Mouse (Mus musculus): ENCODE measurements at regions not wholly inside any gene's neighbourhood (a gene's known extent, or its start where the extent isn't known, plus 50 kb on each side); places are given as distances from the start of the nearest gene placed in this dataset.

DNA sequence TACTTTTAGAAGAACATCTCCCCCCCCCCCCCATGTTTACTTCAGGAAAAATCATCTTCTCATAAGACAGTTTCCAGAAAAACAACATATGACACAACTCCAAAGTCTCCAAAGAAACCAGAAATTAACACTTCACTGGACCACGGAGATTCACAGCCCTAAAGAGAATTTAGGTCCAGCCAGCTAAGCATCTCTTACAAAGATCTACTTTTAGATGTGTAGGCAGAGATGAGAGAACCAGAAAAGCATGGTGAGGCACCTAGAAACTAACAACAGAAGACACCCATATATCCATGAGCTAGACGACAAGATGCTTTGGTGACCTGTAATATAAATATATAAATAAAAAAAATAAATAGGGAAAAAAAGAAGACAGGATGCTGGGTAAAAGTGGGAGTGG, 105.2 kb upstream of the Hpf1 start:
- no peaks in the 10 kb centered on the region for H3K4me1 ChIP-seq (ENCODE audit: insufficient read depth, low read length)
- H3K36me3 ChIP-seq (ENCODE audit: insufficient read depth, low read length): no peaks in the 10 kb centered on the region
- H3K4me2 ChIP-seq (ENCODE audit: low read depth, low read length, poor library complexity, severe bottlenecking): no peak overlapping the region
- no peaks in the 10 kb centered on the region for H3K9me3 ChIP-seq (ENCODE audit: low read length)
- H3K27me3 ChIP-seq (ENCODE audit: insufficient read depth, low read length): no peaks in the 10 kb centered on the region
- 91% methylated on average over 2 of the region's 2 CpGs for WGBS
- H3K4me3 ChIP-seq (ENCODE audit: low read depth, low read length): no peak overlapping the region
- H3K9ac ChIP-seq (replicated peaks; ENCODE audit: low read length, poor library complexity, severe bottlenecking): no peak overlapping the region
- H3K27ac ChIP-seq (ENCODE audit: low read depth, low read length): no peak overlapping the region
- ATAC-seq (ENCODE audit: low FRiP score) (no peak), DNase-seq (ENCODE audit: low spot score) (no peak)
- no peak for TF ChIP-seq CTCF (IDR thresholded peaks at IDR 0.05)

DNA sequence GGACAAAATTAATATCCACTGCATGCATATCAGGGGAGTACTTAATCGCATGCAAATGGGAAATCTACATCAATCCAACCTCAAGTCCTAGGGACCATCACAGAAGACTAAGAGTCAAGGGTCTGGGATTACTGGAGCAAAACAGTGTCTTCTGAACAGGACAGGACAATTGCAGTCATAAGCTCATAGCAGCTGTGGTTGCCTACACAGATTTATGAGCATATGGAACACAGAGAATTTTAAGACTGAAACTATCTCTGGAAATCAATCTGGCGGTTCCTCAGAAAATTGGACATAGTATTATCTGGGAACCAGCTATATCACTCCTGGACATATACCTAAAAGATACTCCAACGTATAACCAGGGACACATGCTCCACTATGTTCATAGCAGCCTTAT, 99.8 kb upstream of the Hpf1 start:
- Histone ChIP-seq H3K4me2 (ENCODE audit: low read depth, low read length, poor library complexity, severe bottlenecking) (no peak overlapping the region), H3K4me1 (ENCODE audit: insufficient read depth, low read length) (no peaks in the 10 kb centered on the region), H3K27ac (ENCODE audit: low read depth, low read length) (no peak overlapping the region), H3K9ac (replicated peaks; ENCODE audit: low read length, poor library complexity, severe bottlenecking) (no peak overlapping the region), H3K4me3 (ENCODE audit: low read depth, low read length) (no peak overlapping the region), H3K36me3 (ENCODE audit: insufficient read depth, low read length) (no peaks in the 10 kb centered on the region), H3K27me3 (ENCODE audit: insufficient read depth, low read length) (no peaks in the 10 kb centered on the region), H3K9me3 (ENCODE audit: low read length) (no peaks in the 10 kb centered on the region)
- no peak for DNase-seq (ENCODE audit: low spot score)
- no peak for ATAC-seq (ENCODE audit: low FRiP score)
- WGBS: 92% methylated on average over 3 of the region's 3 CpGs
- no peak for TF ChIP-seq CTCF (IDR thresholded peaks at IDR 0.05)

DNA sequence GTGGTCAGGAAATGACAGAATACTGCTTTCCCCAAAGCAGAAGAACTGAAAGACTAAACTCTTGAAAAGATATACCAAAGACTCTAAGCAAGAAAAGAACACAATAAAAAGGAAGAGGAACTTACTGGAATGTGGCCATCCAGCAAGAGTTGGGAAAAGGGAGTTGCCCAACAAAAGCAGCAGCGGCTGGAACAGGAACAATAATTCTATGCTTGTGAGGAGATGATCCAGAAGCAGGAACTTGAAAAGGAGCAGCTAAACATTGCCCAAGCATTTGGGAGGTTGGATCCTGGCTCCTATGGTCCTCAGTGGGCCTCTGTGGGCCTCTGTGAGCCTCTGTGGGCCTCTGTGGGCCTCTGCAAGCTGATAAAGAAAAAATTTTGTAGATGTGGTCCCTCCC, 97.7 kb upstream of the Hpf1 start:
- H3K36me3 ChIP-seq (ENCODE audit: insufficient read depth, low read length): no peaks in the 10 kb centered on the region
- no peak overlapping the region for H3K9ac ChIP-seq (replicated peaks; ENCODE audit: low read length, poor library complexity, severe bottlenecking)
- H3K27me3 ChIP-seq (ENCODE audit: insufficient read depth, low read length): no peaks in the 10 kb centered on the region
- DNase-seq (ENCODE audit: low spot score) (no peak), ATAC-seq (ENCODE audit: low FRiP score) (no peak)
- H3K4me2 ChIP-seq (ENCODE audit: low read depth, low read length, poor library complexity, severe bottlenecking): no peak overlapping the region
- H3K4me1 ChIP-seq (ENCODE audit: insufficient read depth, low read length): no peaks in the 10 kb centered on the region
- H3K9me3 ChIP-seq (ENCODE audit: low read length): no peaks in the 10 kb centered on the region
- H3K27ac ChIP-seq (ENCODE audit: low read depth, low read length): no peak overlapping the region
- no peak overlapping the region for H3K4me3 ChIP-seq (ENCODE audit: low read depth, low read length)
- TF ChIP-seq CTCF (IDR thresholded peaks at IDR 0.05): no peak
- 86% methylated on average over 1 of the region's 1 CpGs for WGBS

DNA sequence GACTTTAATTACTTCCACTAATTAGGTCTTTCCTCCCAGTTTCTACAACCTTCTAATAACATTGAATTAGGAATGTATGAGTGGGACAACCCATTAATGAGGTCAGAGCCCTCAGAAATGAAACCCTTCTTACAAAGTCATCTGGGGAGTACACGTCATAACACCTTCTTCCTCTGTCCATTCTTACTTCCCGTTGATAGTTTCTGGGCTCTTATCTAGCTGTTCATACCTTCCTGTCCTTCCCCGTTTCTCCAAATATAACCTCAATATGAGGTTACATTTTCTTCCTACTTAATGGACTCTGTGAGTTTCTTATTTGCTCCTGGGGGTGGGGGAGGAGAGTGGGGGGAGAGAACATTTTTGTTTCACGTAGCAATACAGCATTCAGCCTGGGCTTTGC, 85.4 kb upstream of the Hpf1 start:
- H3K4me3 ChIP-seq (ENCODE audit: low read depth, low read length): no peak overlapping the region
- ATAC-seq (ENCODE audit: low FRiP score): no peak

DNA sequence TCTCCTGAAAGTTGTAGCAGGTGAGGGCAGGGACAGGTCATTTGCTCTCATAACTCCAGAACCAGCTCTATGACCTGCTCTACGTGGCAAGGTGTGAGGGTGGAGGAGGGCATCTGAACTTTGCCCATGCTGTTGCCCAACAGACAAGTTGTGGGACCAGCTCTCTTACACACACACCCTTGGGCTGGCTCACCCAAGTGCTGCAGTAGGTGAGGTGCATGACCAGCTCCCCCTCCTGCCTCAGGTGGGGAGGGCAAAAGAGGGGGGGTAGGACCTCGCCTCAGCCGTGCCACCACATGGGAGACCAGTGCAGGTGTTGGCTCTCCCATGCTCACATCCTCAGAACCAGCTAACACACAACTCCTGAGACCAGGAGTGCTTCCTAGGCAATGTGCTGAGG, 83.4 kb upstream of the Hpf1 start:
- DNase-seq (ENCODE audit: low spot score): no peak
- H3K4me2 ChIP-seq (ENCODE audit: low read depth, low read length, poor library complexity, severe bottlenecking): no peak overlapping the region
- H3K9ac ChIP-seq (replicated peaks; ENCODE audit: low read length, poor library complexity, severe bottlenecking): no peak overlapping the region
- no peaks in the 10 kb centered on the region for H3K36me3 ChIP-seq (ENCODE audit: insufficient read depth, low read length)
- no peaks in the 10 kb centered on the region for H3K27me3 ChIP-seq (ENCODE audit: insufficient read depth, low read length)
- ATAC-seq (ENCODE audit: low FRiP score): no peak
- WGBS: 93% methylated on average over 3 of the region's 3 CpGs
- no peaks in the 10 kb centered on the region for H3K9me3 ChIP-seq (ENCODE audit: low read length)
- no peak for TF ChIP-seq CTCF (IDR thresholded peaks at IDR 0.05)
- no peak overlapping the region for H3K4me3 ChIP-seq (ENCODE audit: low read depth, low read length)
- H3K4me1 ChIP-seq (ENCODE audit: insufficient read depth, low read length): no peaks in the 10 kb centered on the region
- no peak overlapping the region for H3K27ac ChIP-seq (ENCODE audit: low read depth, low read length)

More for the DNA sequence above, 85.4 kb upstream of the Hpf1 start:
- no peak overlapping the region for H3K4me2 ChIP-seq (ENCODE audit: low read depth, low read length, poor library complexity, severe bottlenecking)
- no peaks in the 10 kb centered on the region for H3K36me3 ChIP-seq (ENCODE audit: insufficient read depth, low read length)
- H3K9me3 ChIP-seq (ENCODE audit: low read length): no peaks in the 10 kb centered on the region
- no peak overlapping the region for H3K9ac ChIP-seq (replicated peaks; ENCODE audit: low read length, poor library complexity, severe bottlenecking)
- no peak for TF ChIP-seq CTCF (IDR thresholded peaks at IDR 0.05)
- no peaks in the 10 kb centered on the region for H3K4me1 ChIP-seq (ENCODE audit: insufficient read depth, low read length)
- H3K27ac ChIP-seq (ENCODE audit: low read depth, low read length): no peak overlapping the region
- DNase-seq (ENCODE audit: low spot score): no peak
- H3K27me3 ChIP-seq (ENCODE audit: insufficient read depth, low read length): no peaks in the 10 kb centered on the region
- 86% methylated on average over 4 of the region's 4 CpGs for WGBS

DNA sequence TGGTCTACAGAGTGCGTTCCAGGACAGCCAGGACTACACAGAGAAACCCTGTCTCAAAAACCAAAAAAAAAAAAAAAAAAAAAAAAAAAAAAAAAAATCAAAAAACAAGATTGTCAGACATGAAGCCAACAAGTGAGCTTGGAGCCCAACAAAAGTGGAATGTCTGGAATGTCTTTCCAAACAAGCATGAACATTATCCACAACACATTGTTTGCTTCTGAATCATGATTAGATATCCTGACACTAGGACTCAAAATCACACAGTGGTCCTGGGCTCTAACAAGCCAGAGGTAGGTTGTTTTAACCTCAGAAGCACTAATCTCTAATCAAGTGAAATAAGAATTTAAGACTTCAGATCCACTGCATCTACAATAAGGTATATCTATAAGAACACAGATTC, 80.4 kb upstream of the Hpf1 start:
- no peak for TF ChIP-seq CTCF (IDR thresholded peaks at IDR 0.05)
- DNase-seq (ENCODE audit: low spot score) (no peak), ATAC-seq (ENCODE audit: low FRiP score) (no peak)
- Histone ChIP-seq H3K9me3 (ENCODE audit: low read length) (no peaks in the 10 kb centered on the region), H3K4me1 (ENCODE audit: insufficient read depth, low read length) (no peaks in the 10 kb centered on the region), H3K4me2 (ENCODE audit: low read depth, low read length, poor library complexity, severe bottlenecking) (no peak overlapping the region), H3K36me3 (ENCODE audit: insufficient read depth, low read length) (no peaks in the 10 kb centered on the region), H3K27ac (ENCODE audit: low read depth, low read length) (no peak overlapping the region), H3K4me3 (ENCODE audit: low read depth, low read length) (no peak overlapping the region), H3K9ac (replicated peaks; ENCODE audit: low read length, poor library complexity, severe bottlenecking) (no peak overlapping the region), H3K27me3 (ENCODE audit: insufficient read depth, low read length) (no peaks in the 10 kb centered on the region)
- WGBS: no CpG with 5 or more reads among the region's 1 CpGs

DNA sequence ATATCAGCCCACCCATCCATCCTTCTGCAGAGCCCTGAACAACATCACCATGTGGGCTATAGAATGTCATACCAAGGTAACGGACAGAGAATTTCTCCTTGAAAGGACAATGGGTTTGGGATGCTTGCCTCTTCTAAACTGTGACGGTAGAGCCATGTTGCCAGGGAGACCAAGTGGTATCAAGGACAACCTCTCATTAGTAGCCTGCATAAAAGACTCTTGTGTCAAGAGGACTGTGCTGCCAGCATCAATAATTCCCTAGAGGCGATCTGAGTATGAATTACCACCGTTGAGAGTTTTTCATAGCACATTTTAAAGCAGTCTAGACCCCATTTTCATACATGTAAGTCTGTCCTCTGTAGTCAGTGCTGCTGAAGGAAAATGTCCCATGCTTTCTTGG, 79.3 kb upstream of the Hpf1 start:
- H3K4me1 ChIP-seq (ENCODE audit: insufficient read depth, low read length): no peaks in the 10 kb centered on the region
- 23% methylated on average over 4 of the region's 4 CpGs for WGBS
- H3K27ac ChIP-seq (ENCODE audit: low read depth, low read length): no peak overlapping the region
- peak; percentile 52 for DNase-seq (ENCODE audit: low spot score)
- H3K36me3 ChIP-seq (ENCODE audit: insufficient read depth, low read length): no peaks in the 10 kb centered on the region
- no peak overlapping the region for H3K4me3 ChIP-seq (ENCODE audit: low read depth, low read length)
- TF ChIP-seq CTCF (IDR thresholded peaks at IDR 0.05): no peak
- H3K9ac ChIP-seq (replicated peaks; ENCODE audit: low read length, poor library complexity, severe bottlenecking): no peak overlapping the region
- no peaks in the 10 kb centered on the region for H3K27me3 ChIP-seq (ENCODE audit: insufficient read depth, low read length)
- no peak overlapping the region for H3K4me2 ChIP-seq (ENCODE audit: low read depth, low read length, poor library complexity, severe bottlenecking)
- peak; percentile 60; the same call in 1 of the 2 replicates for ATAC-seq (ENCODE audit: low FRiP score)
- no peaks in the 10 kb centered on the region for H3K9me3 ChIP-seq (ENCODE audit: low read length)

Data from midbrain, postnatal 0 days (tissue).